Mouse (Mus musculus): ENCODE results near the gene Cmah. TPM values are rescaled to one million over a fixed set of nuclear protein-coding genes. Genes with fewer than 3 reads are reported as not detected.

Gene Cmah
- polyA plus RNA-seq, 1 experiment: 0.10 TPM

GRCm38 (mm10) chr13:24466027-24466426 lies 138.8 kb downstream of the Cmah start:
- DNase-seq (ENCODE audit: extremely low spot score in 1 of 2, low spot score in 1 of 2): no peak

GRCm38 (mm10) chr13:24467806-24468205 lies 140.6 kb downstream of the Cmah start:
- DNase-seq (ENCODE audit: extremely low spot score in 1 of 2, low spot score in 1 of 2): no peak

- DNase-seq (ENCODE audit: extremely low spot score in 1 of 2, low spot score in 1 of 2): no peak
Measured at GRCm38 (mm10) chr13:24477564-24477963, 150.4 kb downstream of the Cmah start.

- DNase-seq (ENCODE audit: extremely low spot score in 1 of 2, low spot score in 1 of 2): no peak
Measured at GRCm38 (mm10) chr13:24479516-24479915, 152.3 kb downstream of the Cmah start.

- no peak for DNase-seq (ENCODE audit: extremely low spot score in 1 of 2, low spot score in 1 of 2)
Measured at GRCm38 (mm10) chr13:24480824-24481223, 153.6 kb downstream of the Cmah start.

- DNase-seq (ENCODE audit: extremely low spot score in 1 of 2, low spot score in 1 of 2): peak; percentile 34 to 85
Measured at GRCm38 (mm10) chr13:24481615-24482295, 154.6 kb downstream of the Cmah start.

GRCm38 (mm10) chr13:24483691-24484090 lies 156.5 kb downstream of the Cmah start:
- no peak for DNase-seq (ENCODE audit: extremely low spot score in 1 of 2, low spot score in 1 of 2)

- DNase-seq (ENCODE audit: extremely low spot score in 1 of 2, low spot score in 1 of 2): no peak
Measured at GRCm38 (mm10) chr13:24484811-24485210, 157.6 kb downstream of the Cmah start.

GRCm38 (mm10) chr13:24485964-24486363 lies 158.8 kb downstream of the Cmah start:
- no peak for DNase-seq (ENCODE audit: extremely low spot score in 1 of 2, low spot score in 1 of 2)

- DNase-seq (ENCODE audit: extremely low spot score in 1 of 2, low spot score in 1 of 2): no peak
Measured at GRCm38 (mm10) chr13:24486403-24486802, 159.2 kb downstream of the Cmah start.

- DNase-seq (ENCODE audit: extremely low spot score in 1 of 2, low spot score in 1 of 2): no peak
Measured at GRCm38 (mm10) chr13:24487061-24487460, 159.9 kb downstream of the Cmah start.

GRCm38 (mm10) chr13:24487546-24487945 lies 160.3 kb downstream of the Cmah start:
- DNase-seq (ENCODE audit: extremely low spot score in 1 of 2, low spot score in 1 of 2): no peak

GRCm38 (mm10) chr13:24488526-24489070 lies 161.4 kb downstream of the Cmah start:
- no peak for DNase-seq (ENCODE audit: extremely low spot score in 1 of 2, low spot score in 1 of 2)

GRCm38 (mm10) chr13:24489515-24489914 lies 162.3 kb downstream of the Cmah start:
- DNase-seq (ENCODE audit: extremely low spot score in 1 of 2, low spot score in 1 of 2): no peak

- DNase-seq (ENCODE audit: extremely low spot score in 1 of 2, low spot score in 1 of 2): no peak
Measured at GRCm38 (mm10) chr13:24490041-24490440, 162.8 kb downstream of the Cmah start.

- no peak for DNase-seq (ENCODE audit: extremely low spot score in 1 of 2, low spot score in 1 of 2)
Measured at GRCm38 (mm10) chr13:24491101-24491500, 163.9 kb downstream of the Cmah start.

GRCm38 (mm10) chr13:24493784-24494183 lies 166.6 kb downstream of the Cmah start:
- DNase-seq (ENCODE audit: extremely low spot score in 1 of 2, low spot score in 1 of 2): peak in 1 of 2 experiments; percentile 34

- no peak for DNase-seq (ENCODE audit: extremely low spot score in 1 of 2, low spot score in 1 of 2)
Measured at GRCm38 (mm10) chr13:24496353-24496752, 169.1 kb downstream of the Cmah start.

- no peak for DNase-seq (ENCODE audit: extremely low spot score in 1 of 2, low spot score in 1 of 2)
Measured at GRCm38 (mm10) chr13:24497001-24497400, 169.8 kb downstream of the Cmah start.

GRCm38 (mm10) chr13:24498342-24498741 lies 171.1 kb downstream of the Cmah start:
- no peak for DNase-seq (ENCODE audit: extremely low spot score in 1 of 2, low spot score in 1 of 2)

- DNase-seq (ENCODE audit: extremely low spot score in 1 of 2, low spot score in 1 of 2): peak in 1 of 2 experiments; percentile 66
Measured at GRCm38 (mm10) chr13:24499505-24499904, 172.3 kb downstream of the Cmah start.

- no peak for DNase-seq (ENCODE audit: extremely low spot score in 1 of 2, low spot score in 1 of 2)
Measured at GRCm38 (mm10) chr13:24501179-24501905, 174.1 kb downstream of the Cmah start.

Measured in frontal cortex, adult 2 months (tissue).